Mouse (Mus musculus): ENCODE data around the gene Dcaf6. TPM values are rescaled to one million over a fixed set of nuclear protein-coding genes. Genes with fewer than 3 reads are reported as not detected.

The Dcaf6 gene
- polyA plus RNA-seq, 1 experiment = 24.1 TPM

GRCm38 (mm10) chr1:165316361-165316760, 143.9 kb downstream of the Dcaf6 start:
- Histone ChIP-seq H3K36me3 (ENCODE audit: control insufficient read depth, insufficient read depth) (no peaks in the 10 kb centered on the region), H3K4me3 (no peak overlapping the region), H3K27me3 (ENCODE audit: control insufficient read depth, insufficient read depth, insufficient read length) (no peaks in the 10 kb centered on the region), H3K79me2 (ENCODE audit: control insufficient read depth, insufficient read depth) (no peaks in the 10 kb centered on the region), H3K4me2 (ENCODE audit: low read depth) (peak overlapping the region; percentile 55), H3ac (ENCODE audit: control insufficient read depth, insufficient read length) (no peak overlapping the region)
- TF ChIP-seq E2F4 (IDR thresholded peaks at IDR 0.05; ENCODE audit: insufficient read depth) (no peak), TCF3 (IDR thresholded peaks at IDR 0.05; ENCODE audit: insufficient read length, low read depth) (no peak), USF1 (IDR thresholded peaks at IDR 0.05; ENCODE audit: low read depth) (no peak)

GRCm38 (mm10) chr1:165308180-165308579, 152.1 kb downstream of the Dcaf6 start:
- Histone ChIP-seq H3K4me2 (ENCODE audit: low read depth) (no peak overlapping the region), H3K27me3 (ENCODE audit: control insufficient read depth, insufficient read depth, insufficient read length) (no peaks in the 10 kb centered on the region), H3K36me3 (ENCODE audit: control insufficient read depth, insufficient read depth) (no peaks in the 10 kb centered on the region), H3K4me3 (no peak overlapping the region), H3ac (ENCODE audit: control insufficient read depth, insufficient read length) (no peak overlapping the region), H3K79me2 (ENCODE audit: control insufficient read depth, insufficient read depth) (no peaks in the 10 kb centered on the region)
- no peak for TF ChIP-seq MYOD1 (IDR thresholded peaks at IDR 0.05; ENCODE audit: control insufficient read depth in 1 of 3, insufficient read length in 2 of 3, low read depth in 2 of 3)
- TF ChIP-seq POLR2A (IDR thresholded peaks at IDR 0.05; ENCODE audit: insufficient read length, low read depth) = no peak
- TF ChIP-seq USF1 (IDR thresholded peaks at IDR 0.05; ENCODE audit: low read depth) = no peak
- TF ChIP-seq TCF3 (IDR thresholded peaks at IDR 0.05; ENCODE audit: insufficient read length, low read depth) = no peak
- TF ChIP-seq REST (IDR thresholded peaks at IDR 0.05; ENCODE audit: insufficient read depth, insufficient read length) = no peak
- no peak for TF ChIP-seq MYOG (IDR thresholded peaks at IDR 0.05; ENCODE audit: control insufficient read depth in 1 of 3, insufficient read depth in 1 of 3, insufficient read length in 2 of 3, low read depth in 2 of 3)
- no peak for TF ChIP-seq POLR2AphosphoS2 (IDR thresholded peaks at IDR 0.05; ENCODE audit: insufficient read length, low read depth)
- TF ChIP-seq SRF (IDR thresholded peaks at IDR 0.05; ENCODE audit: control insufficient read depth, insufficient read length, low read depth) = no peak
- TF ChIP-seq E2F4 (IDR thresholded peaks at IDR 0.05; ENCODE audit: insufficient read depth) = no peak
- TF ChIP-seq TCF12 (IDR thresholded peaks at IDR 0.05; ENCODE audit: insufficient read depth, poor library complexity, severe bottlenecking) = no peak
- TF ChIP-seq MAX (IDR thresholded peaks at IDR 0.05; ENCODE audit: low read depth) = no peak
- TF ChIP-seq CEBPB (IDR thresholded peaks at IDR 0.05; ENCODE audit: insufficient read depth, poor library complexity, severe bottlenecking) = no peak

DNA sequence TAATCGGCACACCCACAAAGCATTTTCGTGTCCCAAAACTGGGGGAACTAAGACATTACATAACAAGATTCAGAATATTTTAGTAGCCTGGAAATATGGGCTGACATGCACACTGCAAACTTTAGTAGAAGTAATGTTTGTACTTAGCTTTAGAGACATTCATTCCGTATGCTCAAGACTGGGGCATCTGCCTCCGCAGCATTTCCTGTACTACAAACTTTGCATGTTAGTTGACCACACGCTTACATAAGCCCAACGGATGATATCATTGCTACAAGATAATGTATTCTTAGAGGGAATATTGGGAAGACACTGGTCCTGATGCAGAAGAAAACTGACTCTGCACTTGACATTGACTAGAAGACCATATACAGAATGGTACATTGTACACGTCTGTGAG, 155.9 kb downstream of the Dcaf6 start:
- H3K36me3 ChIP-seq (ENCODE audit: control insufficient read depth, insufficient read depth) = no peaks in the 10 kb centered on the region
- no peak overlapping the region for H3ac ChIP-seq (ENCODE audit: control insufficient read depth, insufficient read length)
- H3K27me3 ChIP-seq (ENCODE audit: control insufficient read depth, insufficient read depth, insufficient read length) = no peaks in the 10 kb centered on the region
- no peak overlapping the region for H3K4me2 ChIP-seq (ENCODE audit: low read depth)
- no peak overlapping the region for H3K4me3 ChIP-seq
- no peak for TF ChIP-seq E2F4 (IDR thresholded peaks at IDR 0.05; ENCODE audit: insufficient read depth)
- TF ChIP-seq CEBPB (IDR thresholded peaks at IDR 0.05; ENCODE audit: insufficient read depth, poor library complexity, severe bottlenecking) = no peak
- no peak for TF ChIP-seq TCF3 (IDR thresholded peaks at IDR 0.05; ENCODE audit: insufficient read length, low read depth)
- no peak for TF ChIP-seq MYOG (IDR thresholded peaks at IDR 0.05; ENCODE audit: control insufficient read depth in 1 of 3, insufficient read depth in 1 of 3, insufficient read length in 2 of 3, low read depth in 2 of 3)
- TF ChIP-seq USF1 (IDR thresholded peaks at IDR 0.05; ENCODE audit: low read depth) = no peak
- no peak for TF ChIP-seq POLR2A (IDR thresholded peaks at IDR 0.05; ENCODE audit: insufficient read length, low read depth)
- no peak for TF ChIP-seq MAX (IDR thresholded peaks at IDR 0.05; ENCODE audit: low read depth)
- no peak for TF ChIP-seq SRF (IDR thresholded peaks at IDR 0.05; ENCODE audit: control insufficient read depth, insufficient read length, low read depth)
- TF ChIP-seq POLR2AphosphoS2 (IDR thresholded peaks at IDR 0.05; ENCODE audit: insufficient read length, low read depth) = no peak
- no peaks in the 10 kb centered on the region for H3K79me2 ChIP-seq (ENCODE audit: control insufficient read depth, insufficient read depth)

DNA sequence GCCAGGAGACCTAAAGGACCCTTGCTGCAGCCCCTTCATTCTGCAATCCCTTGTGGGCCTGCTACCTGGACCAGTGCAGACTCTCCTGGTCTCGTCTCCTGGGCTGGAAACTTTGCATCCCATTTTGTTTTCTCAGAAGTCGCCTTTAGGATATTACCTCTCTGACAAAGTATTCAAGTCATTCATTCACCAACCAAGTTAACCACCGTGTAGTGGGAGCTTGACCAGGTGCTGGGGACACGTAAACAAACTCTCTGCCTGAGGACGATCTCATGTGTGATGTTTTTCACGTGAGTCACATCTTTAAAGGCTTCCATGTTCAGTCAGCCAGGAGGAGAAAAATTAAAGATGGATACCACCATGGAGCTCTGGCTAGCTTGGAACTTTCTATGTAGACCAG, 157.1 kb downstream of the Dcaf6 start:
- Histone ChIP-seq H3K4me3 (no peak overlapping the region), H3K79me2 (ENCODE audit: control insufficient read depth, insufficient read depth) (no peaks in the 10 kb centered on the region), H3ac (ENCODE audit: control insufficient read depth, insufficient read length) (no peak overlapping the region), H3K36me3 (ENCODE audit: control insufficient read depth, insufficient read depth) (no peaks in the 10 kb centered on the region), H3K27me3 (ENCODE audit: control insufficient read depth, insufficient read depth, insufficient read length) (no peaks in the 10 kb centered on the region), H3K4me2 (ENCODE audit: low read depth) (no peak overlapping the region)
- TF ChIP-seq SRF (IDR thresholded peaks at IDR 0.05; ENCODE audit: control insufficient read depth, insufficient read length, low read depth) (no peak), TCF3 (IDR thresholded peaks at IDR 0.05; ENCODE audit: insufficient read length, low read depth) (no peak), TCF12 (IDR thresholded peaks at IDR 0.05; ENCODE audit: insufficient read depth, poor library complexity, severe bottlenecking) (no peak), USF1 (IDR thresholded peaks at IDR 0.05; ENCODE audit: low read depth) (no peak), E2F4 (IDR thresholded peaks at IDR 0.05; ENCODE audit: insufficient read depth) (no peak), CEBPB (IDR thresholded peaks at IDR 0.05; ENCODE audit: insufficient read depth, poor library complexity, severe bottlenecking) (no peak), POLR2A (IDR thresholded peaks at IDR 0.05; ENCODE audit: insufficient read length, low read depth) (no peak), POLR2AphosphoS2 (IDR thresholded peaks at IDR 0.05; ENCODE audit: insufficient read length, low read depth) (no peak), MAX (IDR thresholded peaks at IDR 0.05; ENCODE audit: low read depth) (no peak), MYOD1 (IDR thresholded peaks at IDR 0.05; ENCODE audit: control insufficient read depth in 1 of 3, insufficient read length in 2 of 3, low read depth in 2 of 3) (no peak), MYOG (IDR thresholded peaks at IDR 0.05; ENCODE audit: control insufficient read depth in 1 of 3, insufficient read depth in 1 of 3, insufficient read length in 2 of 3, low read depth in 2 of 3) (no peak), REST (IDR thresholded peaks at IDR 0.05; ENCODE audit: insufficient read depth, insufficient read length) (no peak)

DNA sequence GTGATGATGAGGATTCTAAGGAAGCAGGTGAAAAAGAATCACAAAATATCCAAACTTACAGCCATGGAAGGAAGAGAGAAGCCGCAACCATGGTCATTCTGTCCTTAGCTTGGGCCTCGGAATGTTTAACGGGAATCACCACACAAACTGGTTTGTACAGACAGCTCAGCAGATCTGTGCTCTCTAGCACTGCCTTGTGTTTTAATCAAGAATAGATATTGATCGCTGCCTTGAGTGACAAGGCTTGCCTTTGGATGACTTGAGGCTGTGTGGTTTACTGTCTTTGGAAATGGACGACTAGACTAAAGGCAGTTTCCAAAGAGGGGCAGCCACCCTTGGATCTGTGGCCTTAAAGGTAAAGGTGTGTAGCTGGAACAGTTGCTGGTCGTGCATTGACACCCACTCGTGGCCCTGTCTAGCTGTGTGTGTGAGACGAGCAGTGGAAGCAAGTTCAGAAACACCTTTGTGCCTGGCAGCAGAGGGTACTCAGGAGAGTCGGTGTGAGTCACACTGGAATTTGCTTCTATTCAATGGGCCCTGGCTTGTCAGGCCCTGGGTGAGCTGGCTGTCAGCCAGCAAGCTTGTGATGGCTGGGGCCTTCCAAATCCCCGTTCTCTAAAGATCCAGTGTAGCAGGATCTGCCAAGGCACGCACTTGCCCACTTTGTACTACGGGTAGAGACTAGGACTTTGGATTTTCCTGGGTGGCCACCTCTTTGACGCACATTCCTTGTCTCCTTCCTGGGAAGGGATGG, 157.6 kb downstream of the Dcaf6 start:
- no peak overlapping the region for H3ac ChIP-seq (ENCODE audit: control insufficient read depth, insufficient read length)
- H3K27me3 ChIP-seq (ENCODE audit: control insufficient read depth, insufficient read depth, insufficient read length) = no peaks in the 10 kb centered on the region
- no peak for TF ChIP-seq CEBPB (IDR thresholded peaks at IDR 0.05; ENCODE audit: insufficient read depth, poor library complexity, severe bottlenecking)
- TF ChIP-seq E2F4 (IDR thresholded peaks at IDR 0.05; ENCODE audit: insufficient read depth) = no peak
- TF ChIP-seq POLR2AphosphoS2 (IDR thresholded peaks at IDR 0.05; ENCODE audit: insufficient read length, low read depth) = no peak
- no peak for TF ChIP-seq SRF (IDR thresholded peaks at IDR 0.05; ENCODE audit: control insufficient read depth, insufficient read length, low read depth)
- TF ChIP-seq REST (IDR thresholded peaks at IDR 0.05; ENCODE audit: insufficient read depth, insufficient read length) = no peak
- no peak for TF ChIP-seq MAX (IDR thresholded peaks at IDR 0.05; ENCODE audit: low read depth)
- no peak for TF ChIP-seq TCF12 (IDR thresholded peaks at IDR 0.05; ENCODE audit: insufficient read depth, poor library complexity, severe bottlenecking)
- TF ChIP-seq TCF3 (IDR thresholded peaks at IDR 0.05; ENCODE audit: insufficient read length, low read depth) = no peak
- no peak for TF ChIP-seq MYOG (IDR thresholded peaks at IDR 0.05; ENCODE audit: control insufficient read depth in 1 of 3, insufficient read depth in 1 of 3, insufficient read length in 2 of 3, low read depth in 2 of 3)
- no peak for TF ChIP-seq USF1 (IDR thresholded peaks at IDR 0.05; ENCODE audit: low read depth)
- TF ChIP-seq MYOD1 (IDR thresholded peaks at IDR 0.05; ENCODE audit: control insufficient read depth in 1 of 3, insufficient read length in 2 of 3, low read depth in 2 of 3) = no peak
- no peak for TF ChIP-seq POLR2A (IDR thresholded peaks at IDR 0.05; ENCODE audit: insufficient read length, low read depth)
- no peak overlapping the region for H3K4me2 ChIP-seq (ENCODE audit: low read depth)
- no peaks in the 10 kb centered on the region for H3K79me2 ChIP-seq (ENCODE audit: control insufficient read depth, insufficient read depth)
- H3K4me3 ChIP-seq = no peak overlapping the region
- H3K36me3 ChIP-seq (ENCODE audit: control insufficient read depth, insufficient read depth) = no peaks in the 10 kb centered on the region
